Mouse (Mus musculus) layer of hippocampus, adult 9-11 months (tissue): ENCODE measurements around the gene Plxdc2.

Source experiments
- DNase-seq: peaks from one replicate; pipeline ENCODE4 v3.0.0; 2022

The Plxdc2 gene

GRCm38 (mm10) chr2:16439030-16439429, 82.9 kb downstream of the Plxdc2 start:
- DNase-seq = no peak

- DNase-seq = no peak
These were observed 86.5 kb downstream of the Plxdc2 start for GRCm38 (mm10) chr2:16442643-16443042.

GRCm38 (mm10) chr2:16447936-16448335, 91.8 kb downstream of the Plxdc2 start:
- DNase-seq = no peak

GRCm38 (mm10) chr2:16450838-16451665, 94.9 kb downstream of the Plxdc2 start:
- no peak for DNase-seq

- DNase-seq = no peak
These were observed 95.5 kb downstream of the Plxdc2 start for GRCm38 (mm10) chr2:16451666-16452009.

- DNase-seq = no peak
These were observed 96.0 kb downstream of the Plxdc2 start for GRCm38 (mm10) chr2:16452080-16452479.

GRCm38 (mm10) chr2:16456264-16456780, 100.2 kb downstream of the Plxdc2 start:
- DNase-seq = no peak

- DNase-seq = peak; percentile 12
These were observed 103.4 kb downstream of the Plxdc2 start for GRCm38 (mm10) chr2:16459490-16459889.

- no peak for DNase-seq
These were observed 114.0 kb downstream of the Plxdc2 start for GRCm38 (mm10) chr2:16470099-16470498.

GRCm38 (mm10) chr2:16483943-16484342, 127.8 kb downstream of the Plxdc2 start:
- peak; percentile 81 for DNase-seq

GRCm38 (mm10) chr2:16485970-16486369, 129.9 kb downstream of the Plxdc2 start:
- DNase-seq = no peak

- DNase-seq = no peak
These were observed 135.1 kb downstream of the Plxdc2 start for GRCm38 (mm10) chr2:16491242-16491641.

GRCm38 (mm10) chr2:16502843-16503242, 146.7 kb downstream of the Plxdc2 start:
- no peak for DNase-seq

GRCm38 (mm10) chr2:16507540-16508230, 151.6 kb downstream of the Plxdc2 start:
- DNase-seq = no peak

- no peak for DNase-seq
These were observed 162.0 kb downstream of the Plxdc2 start for GRCm38 (mm10) chr2:16518148-16518547.

GRCm38 (mm10) chr2:16523427-16523826, 167.3 kb downstream of the Plxdc2 start:
- DNase-seq = no peak

GRCm38 (mm10) chr2:16532244-16532643, 176.1 kb downstream of the Plxdc2 start:
- DNase-seq = no peak

- DNase-seq = no peak
These were observed 178.5 kb downstream of the Plxdc2 start for GRCm38 (mm10) chr2:16534566-16534965.

GRCm38 (mm10) chr2:16541226-16541625, 185.1 kb downstream of the Plxdc2 start:
- no peak for DNase-seq

GRCm38 (mm10) chr2:16545207-16545606, 189.1 kb downstream of the Plxdc2 start:
- DNase-seq = no peak

GRCm38 (mm10) chr2:16559287-16559686, 203.2 kb downstream of the Plxdc2 start:
- no peak for DNase-seq

- DNase-seq = no peak
These were observed 212.2 kb downstream of the Plxdc2 start for GRCm38 (mm10) chr2:16568263-16568662.

- no peak for DNase-seq
These were observed 215.2 kb downstream of the Plxdc2 start for GRCm38 (mm10) chr2:16571169-16571751.

GRCm38 (mm10) chr2:16576566-16576965, 220.5 kb downstream of the Plxdc2 start:
- DNase-seq = no peak
